Mouse (Mus musculus) kidney, postnatal 25 days (tissue): ENCODE data around the gene Cyp2w1.
"Not testable (repeated sequence)": the region's sequence is repeated elsewhere in the genome, so short reads cannot be mapped to it uniquely, and the experiment has no call there.

ENCODE experiments used
- DNase-seq, 2 experiments: peaks; one replicate each; pipeline ENCODE4 v3.0.0; 2021; ENCODE audit warnings: mixed read lengths in 2 of 2

Gene Cyp2w1

GRCm38 (mm10) chr5:139387329-139388194, 35.1 kb downstream of the Cyp2w1 start:
- DNase-seq = peak; percentile 58 to 64

- peak in 1 of 2 experiments; percentile 77 for DNase-seq
These were observed 35.8 kb downstream of the Cyp2w1 start for GRCm38 (mm10) chr5:139388195-139388570.

GRCm38 (mm10) chr5:139388694-139389675, 36.6 kb downstream of the Cyp2w1 start:
- DNase-seq = peak in 1 of 2 experiments; percentile 60

- DNase-seq = peak; percentile 63 to 84
These were observed 37.3 kb downstream of the Cyp2w1 start for GRCm38 (mm10) chr5:139389676-139390061.

GRCm38 (mm10) chr5:139390324-139391119, 38.1 kb downstream of the Cyp2w1 start:
- DNase-seq = not testable (repeated sequence)

- DNase-seq = peak; percentile 55 to 67
These were observed 39.0 kb downstream of the Cyp2w1 start for GRCm38 (mm10) chr5:139391309-139391990.

GRCm38 (mm10) chr5:139392219-139393196, 40.1 kb downstream of the Cyp2w1 start:
- DNase-seq = peak in 1 of 2 experiments; percentile 39

GRCm38 (mm10) chr5:139393197-139393588, 40.8 kb downstream of the Cyp2w1 start:
- DNase-seq = peak in 1 of 2 experiments; percentile 45

GRCm38 (mm10) chr5:139394399-139394798, 42.0 kb downstream of the Cyp2w1 start:
- no peak for DNase-seq

- DNase-seq = no peak
These were observed 43.1 kb downstream of the Cyp2w1 start for GRCm38 (mm10) chr5:139395528-139395927.

- no peak for DNase-seq
These were observed 45.0 kb downstream of the Cyp2w1 start for GRCm38 (mm10) chr5:139397359-139397916.

- DNase-seq = peak; percentile 94 to 97
These were observed 45.7 kb downstream of the Cyp2w1 start for GRCm38 (mm10) chr5:139397959-139398753.

- DNase-seq = no peak
These were observed 46.4 kb downstream of the Cyp2w1 start for GRCm38 (mm10) chr5:139398786-139399185.

GRCm38 (mm10) chr5:139399991-139400390, 47.6 kb downstream of the Cyp2w1 start:
- peak in 1 of 2 experiments; percentile 34 for DNase-seq

- DNase-seq = no peak
These were observed 49.7 kb downstream of the Cyp2w1 start for GRCm38 (mm10) chr5:139402106-139402505.

- no peak for DNase-seq
These were observed 51.4 kb downstream of the Cyp2w1 start for GRCm38 (mm10) chr5:139403692-139404260.

GRCm38 (mm10) chr5:139404801-139405401, 52.5 kb downstream of the Cyp2w1 start, which contains the start of gene C130050O18Rik:
Gene C130050O18Rik (plus strand): TSS chr5:139405280.
- DNase-seq = no peak

GRCm38 (mm10) chr5:139405478-139405877, 53.1 kb downstream of the Cyp2w1 start:
- DNase-seq = peak in 1 of 2 experiments; percentile 76
